Mouse (Mus musculus) adrenal gland, adult 8-10 months (tissue): ENCODE measurements around the gene Tmem218. TPM values are rescaled to one million over a fixed set of nuclear protein-coding genes. Genes with fewer than 3 reads are reported as not detected.

Experiments used
- DNase-seq: peaks from one replicate; pipeline ENCODE4 v3.0.0; 2022
- total RNA-seq, 4 experiments: library from RNA; stranded (reverse); gene quantifications; 2 replicates each; pipeline ENCODE4 v1.2.4; 2022

Gene Tmem218
- total RNA-seq, 4 experiments from 2014 or later, result 5.3 to 9.6 (median 7.4) TPM

DNA sequence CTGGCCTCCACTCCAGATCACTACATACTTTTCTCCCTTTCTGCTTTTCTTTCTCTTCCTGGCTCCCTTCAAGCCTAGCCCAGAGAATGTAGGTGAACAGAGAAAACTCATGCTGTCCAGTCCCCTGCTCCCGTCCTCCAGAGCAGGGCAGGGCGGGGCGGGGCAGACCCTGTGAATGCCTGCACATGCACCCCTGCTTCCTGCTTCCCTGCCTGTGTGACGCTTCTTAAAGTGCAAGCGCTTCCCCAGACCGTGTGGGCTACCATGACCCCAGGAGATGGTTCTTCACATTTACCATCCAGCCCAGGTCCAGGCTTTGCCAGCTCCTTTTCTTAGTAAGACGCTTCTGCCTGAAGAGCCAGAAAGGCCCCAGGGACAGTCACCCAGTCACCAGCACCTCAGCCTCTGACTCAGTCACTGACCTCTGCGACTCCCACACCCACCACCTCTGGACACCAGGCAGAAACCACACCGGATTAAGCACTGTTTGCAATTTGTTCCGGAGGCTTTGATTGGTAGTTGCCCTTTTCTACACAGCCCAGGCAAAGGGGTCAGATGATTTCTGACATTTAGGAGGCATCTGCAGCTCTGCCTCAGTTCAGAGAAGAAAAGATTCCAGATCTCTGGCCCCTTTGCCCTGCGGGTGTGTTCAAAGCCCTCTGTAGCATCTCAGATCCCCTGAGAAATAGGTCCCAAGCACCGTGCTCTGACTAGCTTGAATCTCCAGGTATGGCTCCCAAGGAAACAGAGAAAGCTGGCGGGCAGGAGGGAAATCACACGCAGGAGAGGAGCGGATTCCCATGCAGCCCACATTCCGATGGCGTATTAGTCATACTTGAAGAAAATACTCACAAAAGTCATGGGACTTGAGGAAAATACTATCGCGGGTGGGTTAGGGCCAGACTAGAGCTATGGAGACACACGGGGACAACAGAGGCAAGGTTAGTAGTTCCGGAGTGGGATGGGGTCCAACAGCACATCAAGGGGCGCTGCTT lies 24.5 kb downstream of the Tmem218 start:
- DNase-seq, result no peak

GRCm38 (mm10) chr9:37235951-37236737 lies 28.1 kb downstream of the Tmem218 start:
- peak; percentile 16 for DNase-seq

DNA sequence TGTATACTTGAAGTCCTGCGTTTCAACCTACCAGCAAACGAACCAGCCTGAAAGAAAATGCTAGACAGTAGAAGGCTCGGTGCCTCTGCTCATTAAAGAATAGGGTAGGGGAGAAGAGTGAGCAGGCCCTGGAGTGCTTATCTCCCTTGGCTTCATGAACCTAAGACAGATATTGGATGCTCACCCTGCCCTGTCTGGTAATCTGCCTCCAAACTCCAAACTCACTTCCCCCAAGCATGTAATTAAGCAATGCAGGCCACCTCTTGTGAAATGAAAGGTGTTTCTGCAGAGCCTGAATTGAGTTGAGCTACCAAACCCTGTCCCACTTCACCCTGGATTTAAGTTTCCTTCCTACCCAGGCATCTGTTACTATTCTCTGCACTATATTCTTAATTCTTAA lies 34.7 kb downstream of the Tmem218 start:
- no peak for DNase-seq

- DNase-seq, result no peak
Observed at GRCm38 (mm10) chr9:37244600-37244999, 36.6 kb downstream of the Tmem218 start.

- DNase-seq, result no peak
Observed at GRCm38 (mm10) chr9:37245404-37245803, 37.4 kb downstream of the Tmem218 start.

DNA sequence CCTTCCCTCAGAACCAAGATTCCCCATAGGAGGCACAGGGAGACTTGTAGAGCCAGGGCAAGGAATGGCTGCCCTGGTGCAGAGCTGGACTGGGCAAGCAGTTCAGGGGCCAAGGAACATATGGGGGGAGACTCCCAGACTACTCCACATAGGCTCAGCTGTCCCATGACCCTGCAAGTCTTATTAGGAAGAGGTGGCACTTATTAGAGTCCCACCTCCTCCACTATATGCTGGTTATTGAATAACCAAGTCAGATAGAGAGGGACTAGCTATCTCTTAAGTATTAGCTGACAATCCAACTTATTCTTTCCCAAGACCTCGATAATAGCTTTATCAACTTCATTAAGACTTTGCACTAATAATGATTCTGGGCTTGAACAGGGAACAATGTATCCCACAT lies 37.8 kb downstream of the Tmem218 start:
- no peak for DNase-seq

- peak; percentile 24 for DNase-seq
Observed at GRCm38 (mm10) chr9:37247429-37247828, 39.4 kb downstream of the Tmem218 start.

GRCm38 (mm10) chr9:37248381-37248906 lies 40.4 kb downstream of the Tmem218 start:
- DNase-seq, result no peak

GRCm38 (mm10) chr9:37249976-37250375 lies 42.0 kb downstream of the Tmem218 start:
- no peak for DNase-seq

GRCm38 (mm10) chr9:37250631-37251030 lies 42.6 kb downstream of the Tmem218 start:
- no peak for DNase-seq

GRCm38 (mm10) chr9:37254531-37255110 lies 46.6 kb downstream of the Tmem218 start:
- DNase-seq, result no peak

GRCm38 (mm10) chr9:37255149-37255888 lies 47.3 kb downstream of the Tmem218 start, which contains the start of gene Slc37a2:
TSS of gene Slc37a2 (minus strand) at chr9:37255738.
- DNase-seq, result peak; percentile 67

DNA sequence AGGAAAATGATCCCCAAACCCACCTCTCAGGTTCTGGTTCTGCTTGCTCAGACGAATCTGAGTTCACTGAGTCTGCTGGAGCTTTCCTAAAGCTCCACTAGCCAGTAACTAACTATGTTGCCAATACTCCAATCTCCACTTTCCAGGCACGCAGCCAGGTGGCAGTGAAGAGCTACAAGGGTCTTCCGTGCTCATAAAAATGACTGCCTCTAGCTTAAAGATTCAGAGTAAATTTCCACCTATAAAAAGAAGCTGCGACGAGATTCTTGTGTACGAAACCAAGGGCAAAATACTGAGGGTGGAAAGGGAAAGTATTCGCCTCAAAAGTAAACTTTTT lies 47.8 kb downstream of the Tmem218 start:
- no peak for DNase-seq

- no peak for DNase-seq
Observed at GRCm38 (mm10) chr9:37266622-37267021, 58.6 kb downstream of the Tmem218 start.

Other genes with a start within 250 kb of the Tmem218 start
- 1 to 10 TPM; 3.0 to 5.4 (median 5.4) TPM for gene Pknox2, start 60.8 kb upstream of the Tmem218 start, total RNA-seq
- gene Slc37a2, start 47.5 kb downstream of the Tmem218 start, total RNA-seq, result 10 to 100 TPM; 49.8 to 52.3 (median 50.9) TPM
- 1 to 10 TPM; 2.8 to 5.3 (median 3.9) TPM for gene Ccdc15, start 140.2 kb downstream of the Tmem218 start, total RNA-seq
- gene Hepacam, start 159.1 kb downstream of the Tmem218 start, total RNA-seq, result under 1 TPM in 3 of 4 experiments, not detected in 1; 0.14 to 0.31 (median 0.30) TPM
- 10 to 100 TPM; 24.3 to 37.8 (median 29.3) TPM for gene Robo4, start 193.7 kb downstream of the Tmem218 start, total RNA-seq
- 1 to 10 TPM; 1.3 to 2.1 (median 1.7) TPM for gene Robo3, start 225.0 kb downstream of the Tmem218 start, total RNA-seq